In the genomic region with DNA sequence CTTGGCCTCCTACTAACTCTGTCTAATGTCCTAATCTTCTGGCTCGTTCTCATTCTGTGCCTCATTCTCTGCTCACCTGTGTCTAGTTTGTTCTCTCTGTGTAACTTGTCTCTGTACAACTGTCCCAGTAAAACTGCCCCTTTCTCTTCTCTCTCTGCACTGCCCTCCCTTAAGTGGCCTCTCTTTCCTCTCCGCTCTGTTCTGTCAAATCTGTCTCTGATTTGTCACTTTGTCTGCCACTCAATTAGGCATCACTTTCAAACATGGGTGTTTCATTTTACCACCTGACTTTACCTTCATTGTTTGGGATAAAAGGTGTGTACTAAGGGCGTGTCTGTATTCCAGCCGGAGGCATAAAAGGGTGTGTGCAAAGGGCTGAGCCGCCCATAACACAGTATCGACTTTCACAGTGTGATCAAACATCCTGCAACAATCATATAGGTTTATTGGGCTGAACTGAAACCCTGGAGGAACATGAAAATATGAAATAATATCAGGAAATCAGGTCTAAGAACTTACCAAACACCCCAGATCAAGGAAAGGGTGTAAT, we compare ENCODE assay signal across 20 mouse cellular contexts. TPM values are rescaled to one million over a fixed set of nuclear protein-coding genes. Genes with fewer than 3 reads are reported as not detected.
A peak's percentile ranks its signal among the peaks of the same experiment; 100 is the strongest.
DNase-seq lines count a peak whose midpoint lies in the region; ATAC-seq lines count a peak whose summit lies in the region.
"Had no signal": no experiment of that assay in that cellular context is flagged by ENCODE, and none has a peak within 500 bp of the region (broad histone marks: within the 10 kb centered on the region; RNA-seq: fewer than 3 reads in every experiment).

No protein-coding gene starts in this region.

- no peaks in the 10 kb centered on the region for H3K36me3 ChIP-seq in intestine, embryonic 16.5 days (ENCODE audit: control insufficient read depth, insufficient read depth, low read length)
- H3K36me3 ChIP-seq in stomach, embryonic 15.5 days: no peaks in the 10 kb centered on the region
- H3K36me3 ChIP-seq in heart, embryonic 10.5 days: no peaks in the 10 kb centered on the region
- H3K36me3 ChIP-seq: forebrain, embryonic 10.5 days; hindbrain, embryonic 12.5 days; hindbrain, embryonic 15.5 days had no signal

- no peaks in the 10 kb centered on the region for H3K4me1 ChIP-seq in intestine, embryonic 16.5 days (ENCODE audit: control insufficient read depth, insufficient read depth, low read length)
- H3K4me1 ChIP-seq in stomach, embryonic 15.5 days: no peaks in the 10 kb centered on the region
- peaks cover 23% of the 10 kb centered on the region for H3K4me1 ChIP-seq in heart, embryonic 10.5 days
- H3K4me1 ChIP-seq: forebrain, embryonic 10.5 days; forebrain, embryonic 13.5 days; hindbrain, embryonic 12.5 days; hindbrain, embryonic 15.5 days had no signal

- DNase-seq in R1 (ENCODE audit: low read depth, low spot score): peak; percentile 48
- DNase-seq in spleen, postnatal 10 days (ENCODE audit: low spot score in 2 of 2): no peak
- no peak for DNase-seq in layer of hippocampus, adult 8-10 months (ENCODE audit: low spot score in 2 of 2)
- DNase-seq in heart, embryonic 10.5 days (ENCODE audit: low spot score): no peak
- DNase-seq: adrenal gland, adult 2 months; adrenal gland, postnatal 14 days; cerebellum, adult 11-12 months; cerebellum, adult 8-10 months; cerebellum, postnatal 14 days; gastrocnemius, postnatal 10 days; gastrocnemius, postnatal 36 days; heart, adult 2 months had no signal

- ATAC-seq in intestine, embryonic 16.5 days: peak; percentile 80
- ATAC-seq in stomach, embryonic 15.5 days (ENCODE audit: insufficient read depth, low FRiP score, low read depth): peak; percentile 70; the same call in 1 of the 2 replicates
- ATAC-seq: forebrain, embryonic 13.5 days; forebrain, embryonic 16.5 days had no signal

- no peak overlapping the region for H3K9ac ChIP-seq in intestine, embryonic 16.5 days (ENCODE audit: low read depth, low read length)
- no peak overlapping the region for H3K9ac ChIP-seq in stomach, embryonic 15.5 days
- H3K9ac ChIP-seq: forebrain, embryonic 13.5 days; hindbrain, embryonic 12.5 days; hindbrain, embryonic 15.5 days had no signal

- H3K9me3 ChIP-seq in intestine, embryonic 16.5 days (ENCODE audit: control insufficient read depth, low read length): no peaks in the 10 kb centered on the region
- H3K9me3 ChIP-seq in stomach, embryonic 15.5 days: no peaks in the 10 kb centered on the region
- no peaks in the 10 kb centered on the region for H3K9me3 ChIP-seq in heart, embryonic 10.5 days
- H3K9me3 ChIP-seq: forebrain, embryonic 10.5 days; forebrain, embryonic 13.5 days; hindbrain, embryonic 12.5 days; hindbrain, embryonic 15.5 days had no signal

- WGBS in intestine, embryonic 16.5 days: 72% methylated on average over 6 of the region's 6 CpGs
- 59% methylated on average over 6 of the region's 6 CpGs for WGBS in stomach, embryonic 15.5 days
- 70% methylated on average over 6 of the region's 6 CpGs for WGBS in heart, embryonic 10.5 days

- H3K4me2 ChIP-seq in intestine, embryonic 16.5 days (ENCODE audit: low read depth, low read length): no peak overlapping the region
- no peak overlapping the region for H3K4me2 ChIP-seq in stomach, embryonic 15.5 days
- H3K4me2 ChIP-seq: forebrain, embryonic 13.5 days; heart, embryonic 11.5 days; hindbrain, embryonic 12.5 days; hindbrain, embryonic 15.5 days had no signal

- no peaks in the 10 kb centered on the region for H3K27me3 ChIP-seq in intestine, embryonic 16.5 days (replicated peaks; ENCODE audit: control insufficient read depth, insufficient read depth, low read length)
- H3K27me3 ChIP-seq in stomach, embryonic 15.5 days (replicated peaks): no peaks in the 10 kb centered on the region
- peaks cover 73% of the 10 kb centered on the region for H3K27me3 ChIP-seq in heart, embryonic 10.5 days (ENCODE audit: insufficient read depth, poor library complexity, severe bottlenecking)
- H3K27me3 ChIP-seq: forebrain, embryonic 13.5 days; hindbrain, embryonic 12.5 days; hindbrain, embryonic 15.5 days had no signal

- H3K4me3 ChIP-seq in intestine, embryonic 16.5 days (ENCODE audit: low read length): no peak overlapping the region
- H3K4me3 ChIP-seq in stomach, embryonic 15.5 days (replicated peaks): no peak overlapping the region
- no peak overlapping the region for H3K4me3 ChIP-seq in heart, embryonic 10.5 days
- H3K4me3 ChIP-seq: forebrain, embryonic 10.5 days; forebrain, embryonic 13.5 days; heart, adult 2 months; hindbrain, embryonic 12.5 days; hindbrain, embryonic 15.5 days had no signal

- H3K27ac ChIP-seq in intestine, embryonic 16.5 days (ENCODE audit: low read length): no peak overlapping the region
- H3K27ac ChIP-seq in stomach, embryonic 15.5 days: no peak overlapping the region
- H3K27ac ChIP-seq in heart, embryonic 10.5 days: no peak overlapping the region
- H3K27ac ChIP-seq: forebrain, embryonic 10.5 days; forebrain, embryonic 13.5 days; heart, adult 2 months; hindbrain, embryonic 12.5 days; hindbrain, embryonic 15.5 days had no signal

RNA-seq across cellular contexts. Expression of gene Pgm2, which starts 27.2 kb away (rescaled TPM):
- polyA plus RNA-seq in intestine, embryonic 16.5 days (2015; fragmentation: Nextera tagmentation; extraction: Ambion mirVana): 37.6 and 38.5 TPM in 2 replicates
- polyA plus RNA-seq in stomach, embryonic 15.5 days (2015; fragmentation: Nextera tagmentation; extraction: Ambion mirVana): 33.2 and 40.2 TPM in 2 replicates
- 10 to 100 TPM in 2 of 4 experiments, 1 to 10 TPM in 2; 10.0 to 12.6 (median 10.4) TPM for total RNA-seq in layer of hippocampus, adult 8-10 months (2022)
- 21.1 and 27.8 TPM in 2 replicates for polyA plus RNA-seq in heart, embryonic 10.5 days (2016; fragmentation: Nextera tagmentation; extraction: Ambion mirVana)
